Mouse (Mus musculus): ENCODE data around the gene Slc15a4. TPM values are rescaled to one million over a fixed set of nuclear protein-coding genes. Genes with fewer than 3 reads are reported as not detected.

Gene Slc15a4
- total and polyA plus RNA-seq, 3 experiments = 31.7 to 35.5 TPM; not detected in 1

GRCm38 (mm10) chr5:127637622-127638021, 4.9 kb upstream of the Slc15a4 start:
- H3K27ac ChIP-seq (ENCODE audit: control insufficient read depth, low read depth, low read length) = no peak overlapping the region
- TF ChIP-seq E2F4 (IDR thresholded peaks at IDR 0.05; ENCODE audit: borderline replicate concordance, low read depth, low read length) (no peak), RCOR1 (IDR thresholded peaks at IDR 0.05; ENCODE audit: low read depth, low read length) (no peak), NELFE (IDR thresholded peaks at IDR 0.05; ENCODE audit: low read depth, low read length) (no peak), GABPA (IDR thresholded peaks at IDR 0.05; ENCODE audit: low read depth, low read length) (no peak), CTCF (IDR thresholded peaks at IDR 0.05 in 2 of 3, conservative IDR thresholded peaks at IDR 0.05 in 1 of 3; ENCODE audit: control insufficient read depth in 1 of 3, insufficient read depth in 1 of 3, low read depth in 2 of 3, low read length in 3 of 3, poor library complexity in 1 of 3, severe bottlenecking in 1 of 3) (no peak), CHD2 (IDR thresholded peaks at IDR 0.05; ENCODE audit: low read length) (no peak), HCFC1 (IDR thresholded peaks at IDR 0.05; ENCODE audit: low read depth, low read length) (no peak), POLR2A (IDR thresholded peaks at IDR 0.05; ENCODE audit: control insufficient read depth in 1 of 2, insufficient read depth in 1 of 2, low read depth in 1 of 2, low read length in 2 of 2, poor library complexity in 1 of 2) (no peak), USF2 (IDR thresholded peaks at IDR 0.05; ENCODE audit: borderline replicate concordance in 1 of 2, insufficient read depth in 1 of 2, low read depth in 1 of 2, low read length in 2 of 2) (no peak), SIN3A (IDR thresholded peaks at IDR 0.05; ENCODE audit: low read length) (no peak)
- no peak overlapping the region for H3K9ac ChIP-seq (ENCODE audit: control insufficient read depth, low read depth, low read length, poor library complexity, severe bottlenecking)
- DNase-seq (ENCODE audit: low read depth, low spot score) = no peak
- no peaks in the 10 kb centered on the region for H3K27me3 ChIP-seq (ENCODE audit: control insufficient read depth in 1 of 2, insufficient read depth in 2 of 2, low read length in 2 of 2)
- H3K9me3 ChIP-seq (replicated peaks; ENCODE audit: insufficient read depth, low read length) = no peaks in the 10 kb centered on the region
- no peak overlapping the region for H3K4me3 ChIP-seq (ENCODE audit: control insufficient read depth in 1 of 2, insufficient read depth in 1 of 2, low read depth in 2 of 2, low read length in 2 of 2)
- H3K36me3 ChIP-seq (ENCODE audit: control insufficient read depth in 1 of 2, insufficient read depth in 2 of 2, low read length in 2 of 2) = no peaks in the 10 kb centered on the region
- no peaks in the 10 kb centered on the region for H3K79me2 ChIP-seq (ENCODE audit: control insufficient read depth, insufficient read depth, low read length, poor library complexity)
- no peaks in the 10 kb centered on the region for H3K4me1 ChIP-seq (ENCODE audit: control insufficient read depth in 1 of 2, insufficient read depth in 2 of 2, low read length in 2 of 2)

GRCm38 (mm10) chr5:127633666-127634065, 969 bp upstream of the Slc15a4 start:
- Histone ChIP-seq H3K9ac (ENCODE audit: control insufficient read depth, low read depth, low read length, poor library complexity, severe bottlenecking) (no peak overlapping the region), H3K79me2 (ENCODE audit: control insufficient read depth, insufficient read depth, low read length, poor library complexity) (no peaks in the 10 kb centered on the region), H3K4me1 (ENCODE audit: control insufficient read depth in 1 of 2, insufficient read depth in 2 of 2, low read length in 2 of 2) (no peaks in the 10 kb centered on the region), H3K4me3 (ENCODE audit: control insufficient read depth in 1 of 2, insufficient read depth in 1 of 2, low read depth in 2 of 2, low read length in 2 of 2) (no peak overlapping the region), H3K27ac (ENCODE audit: control insufficient read depth, low read depth, low read length) (no peak overlapping the region), H3K27me3 (ENCODE audit: control insufficient read depth in 1 of 2, insufficient read depth in 2 of 2, low read length in 2 of 2) (no peaks in the 10 kb centered on the region), H3K9me3 (replicated peaks; ENCODE audit: insufficient read depth, low read length) (no peaks in the 10 kb centered on the region), H3K36me3 (ENCODE audit: control insufficient read depth in 1 of 2, insufficient read depth in 2 of 2, low read length in 2 of 2) (no peaks in the 10 kb centered on the region)
- DNase-seq (ENCODE audit: low read depth, low spot score) = no peak
- TF ChIP-seq TBP (IDR thresholded peaks at IDR 0.05; ENCODE audit: low read depth, low read length) (no peak), USF1 (IDR thresholded peaks at IDR 0.05; ENCODE audit: low read depth, low read length) (no peak), POLR2A (IDR thresholded peaks at IDR 0.05; ENCODE audit: control insufficient read depth in 1 of 2, insufficient read depth in 1 of 2, low read depth in 1 of 2, low read length in 2 of 2, poor library complexity in 1 of 2) (no peak)

GRCm38 (mm10) chr5:127633188-127633587, 491 bp upstream of the Slc15a4 start:
- Histone ChIP-seq H3K4me1 (ENCODE audit: control insufficient read depth in 1 of 2, insufficient read depth in 2 of 2, low read length in 2 of 2) (no peaks in the 10 kb centered on the region), H3K36me3 (ENCODE audit: control insufficient read depth in 1 of 2, insufficient read depth in 2 of 2, low read length in 2 of 2) (no peaks in the 10 kb centered on the region), H3K4me3 (ENCODE audit: control insufficient read depth in 1 of 2, insufficient read depth in 1 of 2, low read depth in 2 of 2, low read length in 2 of 2) (no peak overlapping the region), H3K27ac (ENCODE audit: control insufficient read depth, low read depth, low read length) (no peak overlapping the region), H3K9ac (ENCODE audit: control insufficient read depth, low read depth, low read length, poor library complexity, severe bottlenecking) (no peak overlapping the region), H3K27me3 (ENCODE audit: control insufficient read depth in 1 of 2, insufficient read depth in 2 of 2, low read length in 2 of 2) (no peaks in the 10 kb centered on the region), H3K79me2 (ENCODE audit: control insufficient read depth, insufficient read depth, low read length, poor library complexity) (no peaks in the 10 kb centered on the region), H3K9me3 (replicated peaks; ENCODE audit: insufficient read depth, low read length) (no peaks in the 10 kb centered on the region)
- no peak for DNase-seq (ENCODE audit: low read depth, low spot score)
- TF ChIP-seq MAX (IDR thresholded peaks at IDR 0.05; ENCODE audit: low read length) (no peak), MAFK (IDR thresholded peaks at IDR 0.05; ENCODE audit: borderline replicate concordance, low read depth, low read length) (no peak), MYB (IDR thresholded peaks at IDR 0.05; ENCODE audit: low read depth, low read length) (no peak), MYC (IDR thresholded peaks at IDR 0.05; ENCODE audit: low read depth, low read length) (no peak), E2F4 (IDR thresholded peaks at IDR 0.05; ENCODE audit: borderline replicate concordance, low read depth, low read length) (no peak), POLR2A (IDR thresholded peaks at IDR 0.05; ENCODE audit: control insufficient read depth in 1 of 2, insufficient read depth in 1 of 2, low read depth in 1 of 2, low read length in 2 of 2, poor library complexity in 1 of 2) (no peak), KAT2A (conservative IDR thresholded peaks at IDR 0.05; ENCODE audit: low read depth, low read length) (no peak), EP300 (IDR thresholded peaks at IDR 0.05; ENCODE audit: low read depth in 1 of 2, low read length in 2 of 2) (no peak), UBTF (IDR thresholded peaks at IDR 0.05; ENCODE audit: borderline replicate concordance, insufficient read depth, low read depth, low read length) (no peak), ETS1 (IDR thresholded peaks at IDR 0.05; ENCODE audit: low read depth, low read length) (no peak)

Data from MEL (cell line).